Mouse (Mus musculus): ENCODE measurements around the gene Scamp5.
A peak's percentile ranks its signal among the peaks of the same experiment; 100 is the strongest.
"Not testable (repeated sequence)": the region's sequence is repeated elsewhere in the genome, so short reads cannot be mapped to it uniquely, and the experiment has no call there.

Gene Scamp5

GRCm38 (mm10) chr9:57449715-57450114 lies 18.1 kb downstream of the Scamp5 start:
- DNase-seq: no peak

- DNase-seq: no peak
These were observed 27.2 kb downstream of the Scamp5 start for GRCm38 (mm10) chr9:57440620-57441019.

GRCm38 (mm10) chr9:57439522-57440295 lies 28.2 kb downstream of the Scamp5 start, which contains the start of gene Ppcdc:
Ppcdc (minus strand) TSS chr9:57440124.
- DNase-seq: peak; percentile 92

GRCm38 (mm10) chr9:57439083-57439482 lies 28.8 kb downstream of the Scamp5 start:
- DNase-seq: no peak

DNA sequence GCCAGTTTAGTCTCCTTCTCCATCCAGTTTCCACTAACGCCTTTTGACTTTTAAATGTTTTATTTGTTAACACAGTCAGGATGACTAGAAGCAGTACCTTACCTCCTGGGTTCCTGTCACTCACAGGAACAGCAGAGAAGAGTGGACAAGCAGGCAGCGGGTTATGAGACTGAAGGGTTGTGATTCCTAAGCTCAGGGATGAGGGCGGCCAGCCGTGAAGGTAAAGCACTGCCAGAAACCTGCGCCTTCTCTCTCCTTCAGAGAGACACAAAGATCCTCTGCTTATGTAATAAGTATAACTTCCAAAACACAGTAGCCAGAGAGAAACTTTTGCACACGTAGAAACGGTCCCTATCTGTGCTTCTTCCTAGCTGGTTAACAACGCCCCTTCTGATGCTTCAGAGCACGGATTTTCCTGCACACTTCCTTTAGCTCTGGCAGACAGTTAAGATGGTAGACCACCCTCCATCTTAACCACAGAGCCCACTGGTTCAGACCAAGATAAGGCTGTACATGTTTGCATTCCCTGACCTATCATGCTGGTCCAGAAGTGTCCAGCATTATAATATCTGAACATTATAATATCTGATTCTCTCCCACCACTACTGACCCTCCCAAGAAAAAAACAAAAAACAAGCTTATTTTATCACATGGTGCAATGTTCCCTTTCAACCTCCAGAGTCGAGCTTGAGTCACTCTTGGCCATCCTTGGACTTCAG lies 29.8 kb downstream of the Scamp5 start:
- DNase-seq: no peak

GRCm38 (mm10) chr9:57436166-57436565 lies 31.7 kb downstream of the Scamp5 start:
- no peak for DNase-seq

DNA sequence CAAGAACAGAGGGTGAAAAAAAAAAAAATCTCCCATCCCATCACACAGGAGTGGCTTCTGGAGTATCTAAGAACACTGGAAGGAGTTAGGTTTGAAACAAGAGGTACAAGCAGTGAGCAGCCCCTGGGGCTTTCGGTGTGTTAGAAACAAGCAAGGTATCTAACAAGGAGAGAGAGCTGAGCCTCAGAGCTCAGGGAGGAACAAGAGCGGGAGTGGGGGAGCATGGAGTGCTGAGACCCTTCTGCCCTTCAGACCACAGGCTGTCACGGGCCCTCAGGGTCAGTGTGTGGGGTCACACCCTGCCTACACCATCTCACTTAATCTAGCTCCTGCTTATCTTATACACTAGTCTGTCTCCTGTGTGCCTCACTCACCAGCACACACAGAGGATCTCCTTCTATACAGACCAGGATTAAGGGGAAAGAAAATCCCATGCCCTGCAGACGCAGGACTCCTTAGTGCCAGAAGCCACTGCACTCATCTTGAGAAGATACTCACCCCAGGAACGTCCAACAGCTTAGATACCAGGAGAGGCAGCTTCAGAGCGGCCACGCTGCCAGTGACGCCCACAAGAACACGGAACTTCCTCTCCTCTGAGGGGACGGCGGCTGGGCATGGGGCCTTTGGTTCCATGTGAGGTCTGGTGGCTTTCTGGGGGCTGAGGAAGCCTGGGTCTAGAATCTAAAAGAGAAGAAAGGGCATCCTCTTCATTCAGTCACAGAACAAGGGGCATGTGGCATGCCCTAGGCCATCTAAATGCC lies 33.3 kb downstream of the Scamp5 start:
- DNase-seq: no peak

- DNase-seq: peak; percentile 74
These were observed 34.5 kb downstream of the Scamp5 start for GRCm38 (mm10) chr9:57433097-57434032.

- no peak for DNase-seq
These were observed 35.4 kb downstream of the Scamp5 start for GRCm38 (mm10) chr9:57432480-57432879.

- no peak for DNase-seq
These were observed 36.7 kb downstream of the Scamp5 start for GRCm38 (mm10) chr9:57431202-57431601.

DNA sequence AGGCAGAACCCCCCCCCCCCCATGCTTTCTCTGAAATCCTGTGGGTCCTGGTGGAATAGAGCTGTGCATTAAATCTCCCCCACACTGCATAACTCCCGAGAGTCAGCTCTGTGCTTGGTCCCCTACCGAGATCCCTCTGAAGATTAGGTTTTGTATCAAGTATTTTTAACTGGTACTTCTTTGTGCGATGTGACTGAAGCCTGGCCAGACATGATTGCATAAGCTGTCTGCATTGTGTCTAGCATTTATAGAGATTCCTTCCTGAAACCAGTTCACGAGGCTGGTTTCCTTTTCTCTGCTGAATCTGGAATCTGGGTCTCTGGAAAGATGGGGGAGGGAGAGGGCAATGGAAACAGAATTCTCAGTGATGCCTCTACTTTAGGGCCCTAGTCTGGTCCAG lies 39.5 kb downstream of the Scamp5 start:
- DNase-seq: no peak

DNA sequence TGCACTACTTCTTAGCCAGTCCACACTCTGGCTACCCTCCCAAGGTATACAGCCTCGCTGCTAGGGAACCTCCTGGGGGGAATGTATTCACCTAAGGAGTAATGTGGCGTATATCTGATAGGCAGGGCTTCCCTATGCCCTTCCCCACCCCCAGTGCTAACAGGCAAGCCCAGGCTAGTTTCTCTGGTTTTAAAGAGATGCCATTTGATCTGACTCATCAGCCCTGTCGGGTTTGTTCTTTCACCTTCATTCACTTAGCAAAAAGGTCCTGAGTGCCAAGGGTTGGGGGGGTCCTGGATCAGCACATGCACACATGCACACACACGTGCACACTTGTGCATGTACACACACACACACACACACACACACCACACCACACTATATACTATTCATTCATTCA lies 39.9 kb downstream of the Scamp5 start:
- no peak for DNase-seq

- not testable (repeated sequence) for DNase-seq
These were observed 40.7 kb downstream of the Scamp5 start for GRCm38 (mm10) chr9:57427123-57427522.

DNA sequence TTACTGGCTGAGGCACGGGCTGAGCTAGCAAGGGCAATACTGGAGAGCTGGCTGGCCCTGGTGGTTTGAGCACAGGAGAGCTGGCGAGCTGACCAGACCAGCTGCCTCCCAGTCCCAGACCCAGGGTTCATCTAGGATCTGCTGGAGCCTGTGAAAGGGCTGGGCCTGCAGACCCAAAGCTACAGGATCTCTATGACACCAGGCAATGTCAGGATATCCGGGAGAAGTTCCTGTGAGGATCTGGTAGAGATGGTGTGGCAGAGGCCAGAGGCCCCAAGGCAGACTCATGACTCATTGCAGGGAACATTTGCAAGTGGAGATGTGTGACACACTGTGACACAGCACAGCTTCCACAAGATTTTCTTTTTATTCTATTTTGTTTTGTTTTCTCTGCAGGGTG lies 42.7 kb downstream of the Scamp5 start:
- DNase-seq: no peak

GRCm38 (mm10) chr9:57424066-57424465 lies 43.8 kb downstream of the Scamp5 start:
- no peak for DNase-seq

DNA sequence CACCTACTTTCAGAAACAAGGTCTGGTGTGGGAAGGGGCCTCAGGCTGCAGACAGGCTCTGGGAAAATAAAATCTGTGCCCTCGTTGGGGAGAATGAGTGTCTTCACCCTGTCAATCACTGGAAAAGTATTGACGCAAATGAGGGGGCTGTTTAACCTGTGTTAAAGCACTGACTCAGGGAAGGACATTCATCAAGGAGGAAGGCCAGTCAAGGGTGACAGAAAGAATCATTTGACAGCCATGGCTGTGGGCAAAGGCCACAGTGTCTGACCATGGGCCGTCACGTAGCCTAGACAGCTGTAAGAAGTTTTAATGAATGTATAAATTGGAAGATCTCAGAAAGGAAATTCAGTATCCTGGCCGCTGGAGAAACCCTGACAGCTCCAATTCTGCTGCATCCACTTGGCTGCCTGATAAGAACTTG lies 46.2 kb downstream of the Scamp5 start:
- no peak for DNase-seq

- no peak for DNase-seq
These were observed 46.7 kb downstream of the Scamp5 start for GRCm38 (mm10) chr9:57421121-57421571.

DNA sequence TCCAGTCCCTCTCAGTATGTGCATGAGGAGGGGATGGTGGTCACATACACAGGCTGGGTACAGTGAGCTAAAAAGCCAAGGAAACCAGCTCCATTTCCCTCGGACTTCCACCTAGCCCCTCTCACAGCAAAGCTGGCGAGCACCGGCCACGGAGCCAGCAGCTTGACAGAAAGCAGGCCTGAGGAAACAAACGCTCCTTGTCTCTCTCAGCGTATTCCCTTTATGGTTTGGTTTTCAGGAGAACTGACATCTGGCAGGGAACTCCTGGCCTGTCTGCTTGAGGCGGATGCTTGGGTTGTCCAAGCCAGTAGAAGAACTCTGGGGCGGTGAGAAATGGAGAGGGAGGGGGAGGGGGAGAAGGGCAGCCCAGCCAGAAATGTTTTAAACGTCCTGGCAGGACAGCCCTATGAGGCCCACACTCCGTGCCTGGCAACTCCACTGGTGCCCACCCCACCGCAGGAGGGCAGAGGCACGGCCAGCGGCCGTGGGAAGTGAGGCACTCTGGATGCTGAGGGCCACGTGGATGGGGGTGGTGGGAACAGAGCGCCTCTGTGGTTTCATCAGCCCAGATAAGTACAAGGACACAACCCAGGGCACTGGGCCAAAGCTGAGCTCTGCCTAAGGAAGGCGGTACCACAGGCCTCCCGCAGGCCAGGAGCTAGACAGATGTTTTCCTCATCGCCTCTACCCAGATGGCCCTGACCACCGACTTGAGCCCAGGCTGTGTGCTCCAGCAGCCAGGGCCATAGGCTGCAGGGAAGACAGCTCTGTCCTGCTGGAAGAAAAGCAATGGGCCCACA lies 47.3 kb downstream of the Scamp5 start:
- peak; percentile 77 for DNase-seq

DNA sequence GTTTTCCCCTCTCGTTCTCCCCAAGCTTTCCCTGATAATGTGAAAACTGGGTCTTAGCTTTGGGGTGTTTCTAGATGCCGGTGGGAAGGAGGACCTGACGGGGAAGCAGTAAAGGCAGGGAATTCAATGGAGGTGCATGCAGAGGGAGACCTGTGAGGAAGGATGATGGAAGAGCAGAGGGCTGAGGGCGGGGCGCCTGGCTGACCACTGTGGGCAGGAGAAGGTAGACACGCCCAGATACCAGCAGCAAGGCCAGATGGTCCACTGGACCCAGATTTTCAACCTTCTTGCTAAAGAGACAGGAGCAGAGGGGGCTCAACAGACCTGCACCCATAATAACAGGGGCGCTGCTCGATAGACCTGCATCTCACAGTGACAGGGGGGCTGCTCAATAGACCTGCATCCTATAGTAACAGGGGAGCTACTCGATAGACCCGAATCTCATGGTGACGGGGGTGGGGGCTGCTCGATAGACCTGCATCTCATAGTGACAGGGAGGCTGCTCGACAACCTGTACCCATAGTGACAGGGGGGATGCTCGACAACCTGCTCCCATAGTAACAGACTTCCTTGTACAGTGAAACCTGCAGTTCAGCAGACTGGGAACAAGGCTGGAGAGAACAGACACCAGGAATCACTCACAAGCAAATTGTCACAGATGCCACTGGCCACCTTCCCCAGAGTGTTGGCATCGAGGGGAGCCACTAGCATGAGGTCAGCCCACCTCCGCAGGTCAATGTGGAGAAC lies 48.2 kb downstream of the Scamp5 start:
- DNase-seq: no peak

DNA sequence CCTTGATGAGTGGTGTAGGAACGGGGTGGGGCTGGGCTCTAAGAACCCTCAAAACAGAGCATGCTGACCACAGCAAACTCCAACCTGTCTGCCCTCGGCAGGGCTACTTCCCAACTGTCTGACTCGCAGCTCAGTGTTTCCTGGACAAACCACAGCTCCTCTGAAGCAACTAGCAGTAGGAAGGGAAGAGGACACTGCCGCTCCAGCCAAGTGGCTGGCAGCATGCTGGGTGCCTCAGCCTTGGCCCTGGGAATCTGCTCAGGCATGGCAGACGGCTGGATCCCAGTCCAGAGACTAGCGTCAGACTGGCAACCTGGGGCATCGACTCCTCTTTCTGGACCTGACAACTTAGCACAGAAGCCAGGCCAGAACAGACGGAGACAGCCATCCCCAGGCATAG lies 50.5 kb downstream of the Scamp5 start:
- DNase-seq: no peak

Data from right cerebral cortex, postnatal 25 days (tissue).